Mouse (Mus musculus): ENCODE results near the gene Bptf. TPM values are rescaled to one million over a fixed set of nuclear protein-coding genes. Genes with fewer than 3 reads are reported as not detected.

Bptf gene
- total and polyA plus RNA-seq, 2 experiments from 2014 or later = 20.4 to 41.5 TPM

GRCm38 (mm10) chr11:107012324-107013017 is 119.5 kb downstream of the Bptf start:
- no peak for TF ChIP-seq CTCF (IDR thresholded peaks at IDR 0.05)
- peaks cover 3% of the 10 kb centered on the region; the same call in 1 of the 2 replicates for H3K4me1 ChIP-seq (ENCODE audit: insufficient read depth, low read length)
- no peaks in the 10 kb centered on the region for H3K27me3 ChIP-seq (ENCODE audit: insufficient read depth, low read length)
- no peaks in the 10 kb centered on the region for H3K36me3 ChIP-seq (ENCODE audit: insufficient read depth, low read length)
- H3K9ac ChIP-seq (replicated peaks; ENCODE audit: low read length, poor library complexity, severe bottlenecking) = peak overlapping the region; percentile 68
- H3K27ac ChIP-seq (ENCODE audit: low read depth, low read length) = peak overlapping the region; percentile 84
- ATAC-seq (ENCODE audit: low FRiP score) = peak; percentile 94
- peak overlapping the region; percentile 51 for H3K4me2 ChIP-seq (ENCODE audit: low read depth, low read length, poor library complexity, severe bottlenecking)
- WGBS = 1% methylated on average over 37 of the region's 37 CpGs
- peak overlapping the region; percentile 54 for H3K4me3 ChIP-seq (ENCODE audit: low read depth, low read length)
- DNase-seq (ENCODE audit: low spot score) = peak; percentile 97
- no peaks in the 10 kb centered on the region for H3K9me3 ChIP-seq (ENCODE audit: low read length)

GRCm38 (mm10) chr11:107011669-107012323 is 120.1 kb downstream of the Bptf start:
- Histone ChIP-seq H3K36me3 (ENCODE audit: insufficient read depth, low read length) (no peaks in the 10 kb centered on the region), H3K27ac (ENCODE audit: low read depth, low read length) (peak overlapping the region; percentile 84), H3K4me3 (ENCODE audit: low read depth, low read length) (peak overlapping the region; percentile 54), H3K9ac (replicated peaks; ENCODE audit: low read length, poor library complexity, severe bottlenecking) (peak overlapping the region; percentile 68), H3K27me3 (ENCODE audit: insufficient read depth, low read length) (no peaks in the 10 kb centered on the region), H3K4me1 (ENCODE audit: insufficient read depth, low read length) (peaks cover 3% of the 10 kb centered on the region; the same call in 1 of the 2 replicates), H3K4me2 (ENCODE audit: low read depth, low read length, poor library complexity, severe bottlenecking) (peak overlapping the region; percentile 51), H3K9me3 (ENCODE audit: low read length) (no peaks in the 10 kb centered on the region)
- WGBS = 39% methylated on average over 18 of the region's 18 CpGs
- TF ChIP-seq CTCF (IDR thresholded peaks at IDR 0.05) = no peak
- DNase-seq (ENCODE audit: low spot score) (no peak), ATAC-seq (ENCODE audit: low FRiP score) (no peak)

- H3K4me2 ChIP-seq (ENCODE audit: low read depth, low read length, poor library complexity, severe bottlenecking) = no peak overlapping the region
- H3K9ac ChIP-seq (replicated peaks; ENCODE audit: low read length, poor library complexity, severe bottlenecking) = no peak overlapping the region
- no peak for ATAC-seq (ENCODE audit: low FRiP score)
- WGBS = 78% methylated on average over 7 of the region's 7 CpGs
- H3K27me3 ChIP-seq (ENCODE audit: insufficient read depth, low read length) = no peaks in the 10 kb centered on the region
- H3K27ac ChIP-seq (ENCODE audit: low read depth, low read length) = no peak overlapping the region
- DNase-seq (ENCODE audit: low spot score) = no peak
- no peak overlapping the region for H3K4me3 ChIP-seq (ENCODE audit: low read depth, low read length)
- H3K36me3 ChIP-seq (ENCODE audit: insufficient read depth, low read length) = no peaks in the 10 kb centered on the region
- TF ChIP-seq CTCF (IDR thresholded peaks at IDR 0.05) = no peak
- no peaks in the 10 kb centered on the region for H3K9me3 ChIP-seq (ENCODE audit: low read length)
- H3K4me1 ChIP-seq (ENCODE audit: insufficient read depth, low read length) = peaks cover 3% of the 10 kb centered on the region; the same call in 1 of the 2 replicates
Measured at GRCm38 (mm10) chr11:107011171-107011570, 120.8 kb downstream of the Bptf start.

GRCm38 (mm10) chr11:107010447-107010846 is 121.5 kb downstream of the Bptf start:
- no peaks in the 10 kb centered on the region for H3K27me3 ChIP-seq (ENCODE audit: insufficient read depth, low read length)
- WGBS = over 99% methylated on average over 3 of the region's 3 CpGs
- DNase-seq (ENCODE audit: low spot score) (no peak), ATAC-seq (ENCODE audit: low FRiP score) (no peak)
- H3K9ac ChIP-seq (replicated peaks; ENCODE audit: low read length, poor library complexity, severe bottlenecking) = no peak overlapping the region
- no peak for TF ChIP-seq CTCF (IDR thresholded peaks at IDR 0.05)
- no peaks in the 10 kb centered on the region for H3K36me3 ChIP-seq (ENCODE audit: insufficient read depth, low read length)
- no peaks in the 10 kb centered on the region for H3K9me3 ChIP-seq (ENCODE audit: low read length)
- H3K4me3 ChIP-seq (ENCODE audit: low read depth, low read length) = no peak overlapping the region
- no peak overlapping the region for H3K27ac ChIP-seq (ENCODE audit: low read depth, low read length)
- H3K4me2 ChIP-seq (ENCODE audit: low read depth, low read length, poor library complexity, severe bottlenecking) = no peak overlapping the region
- H3K4me1 ChIP-seq (ENCODE audit: insufficient read depth, low read length) = peaks cover 3% of the 10 kb centered on the region; the same call in 1 of the 2 replicates

- Histone ChIP-seq H3K4me1 (ENCODE audit: insufficient read depth, low read length) (no peaks in the 10 kb centered on the region), H3K9me3 (ENCODE audit: low read length) (no peaks in the 10 kb centered on the region), H3K9ac (replicated peaks; ENCODE audit: low read length, poor library complexity, severe bottlenecking) (no peak overlapping the region), H3K4me2 (ENCODE audit: low read depth, low read length, poor library complexity, severe bottlenecking) (no peak overlapping the region), H3K36me3 (ENCODE audit: insufficient read depth, low read length) (no peaks in the 10 kb centered on the region), H3K27ac (ENCODE audit: low read depth, low read length) (no peak overlapping the region), H3K27me3 (ENCODE audit: insufficient read depth, low read length) (no peaks in the 10 kb centered on the region), H3K4me3 (ENCODE audit: low read depth, low read length) (no peak overlapping the region)
- TF ChIP-seq CTCF (IDR thresholded peaks at IDR 0.05) = no peak
- ATAC-seq (ENCODE audit: low FRiP score) = no peak
- 89% methylated on average over 1 of the region's 1 CpGs for WGBS
- DNase-seq (ENCODE audit: low spot score) = no peak
Measured at GRCm38 (mm10) chr11:107005538-107005937, 126.4 kb downstream of the Bptf start.

Measured in midbrain, postnatal 0 days (tissue).